7 mouse cellular contexts compared by ENCODE assay signal in genomic region chr11:31373438-31373837, GRCm38 (mm10). TPM values are rescaled to one million over a fixed set of nuclear protein-coding genes. Genes with fewer than 3 reads are reported as not detected.
DNase-seq lines count a peak whose midpoint lies in the region.

No protein-coding gene starts in this region.

- DNase-seq in layer of hippocampus, postnatal 10 days (ENCODE audit: low spot score in 2 of 2): peak; percentile 40 to 49
- DNase-seq in layer of hippocampus, adult 8-10 months (ENCODE audit: low spot score in 2 of 2): no peak
- peak; percentile 57 for DNase-seq in NIH3T3 (ENCODE audit: low read depth)
- DNase-seq in c-Kit-positive CD71-negative TER-119-negative erythroid progenitor cells, embryonic 14.5 days (ENCODE audit: low read depth): peak; percentile 69
- DNase-seq in kidney, postnatal 4 days: peak; percentile 65 to 72
- DNase-seq in naive thymus-derived CD4-positive, alpha-beta T cell, adult 2 months (ENCODE audit: low read depth): peak; percentile 10
- DNase-seq in ovary, postnatal 36 days (ENCODE audit: low spot score): no peak

RNA-seq across cellular contexts. Expression of gene Stc2, which starts 3.6 kb away (rescaled TPM):
- total RNA-seq in layer of hippocampus, postnatal 10 days (2021): 1 to 10 TPM; 4.4 to 4.8 TPM
- total RNA-seq in layer of hippocampus, adult 8-10 months (2022): 1 to 10 TPM; 3.2 to 6.4 (median 4.9) TPM

Comparison
In these comparisons a context has a peak if more than half of its experiments do, and no peak if none do; other contexts are left out.
1. DNase-seq: peak in layer of hippocampus, postnatal 10 days (2 of 2), NIH3T3 (single experiment), c-Kit-positive CD71-negative TER-119-negative erythroid progenitor cells, embryonic 14.5 days (single experiment), kidney, postnatal 4 days (2 of 2) and naive thymus-derived CD4-positive, alpha-beta T cell, adult 2 months (single experiment); none in layer of hippocampus, adult 8-10 months (0 of 2) and ovary, postnatal 36 days (single experiment).